Mouse (Mus musculus) embryo, embryonic 11 days (tissue): ENCODE measurements at regions not wholly inside any gene's neighbourhood (a gene's known extent, or its start where the extent isn't known, plus 50 kb on each side); places are given as distances from the start of the nearest gene placed in this dataset.

Experiments used
- DNase-seq: peaks from one replicate; pipeline ENCODE4 v3.0.0-alpha.2; 2015

- no peak for DNase-seq
Observed at GRCm38 (mm10) chr8:116215909-116216308, 288.9 kb upstream of the Dynlrb2 start.

GRCm38 (mm10) chr8:116215286-116215860, 289.4 kb upstream of the Dynlrb2 start:
- no peak for DNase-seq

DNA sequence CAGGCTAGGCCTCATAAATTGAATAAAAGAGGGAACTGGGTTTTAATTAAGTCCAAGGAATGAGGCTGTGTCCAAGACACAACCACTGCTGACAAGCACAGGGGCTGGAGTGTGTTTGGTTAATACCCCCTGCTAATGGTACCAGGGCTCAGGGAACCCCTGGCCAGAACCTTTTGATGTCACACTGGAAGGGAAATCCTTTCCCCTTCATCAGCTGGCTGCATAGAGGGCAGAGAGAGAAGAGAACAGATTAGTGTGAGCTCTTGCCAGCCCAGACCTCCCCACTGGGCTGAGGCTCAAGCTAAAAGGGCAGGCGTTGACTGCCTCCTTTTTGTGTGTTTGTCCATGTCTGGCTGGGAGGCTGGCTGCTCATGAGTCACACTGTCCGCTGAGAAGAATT, 301.1 kb upstream of the Dynlrb2 start:
- peak; percentile 8 for DNase-seq

GRCm38 (mm10) chr8:116200459-116200999, 304.2 kb upstream of the Dynlrb2 start:
- peak; percentile 16 for DNase-seq

- no peak for DNase-seq
Observed at GRCm38 (mm10) chr8:116196623-116197184, 308.1 kb upstream of the Dynlrb2 start.

GRCm38 (mm10) chr8:116192096-116192495, 312.7 kb upstream of the Dynlrb2 start:
- DNase-seq = no peak

DNA sequence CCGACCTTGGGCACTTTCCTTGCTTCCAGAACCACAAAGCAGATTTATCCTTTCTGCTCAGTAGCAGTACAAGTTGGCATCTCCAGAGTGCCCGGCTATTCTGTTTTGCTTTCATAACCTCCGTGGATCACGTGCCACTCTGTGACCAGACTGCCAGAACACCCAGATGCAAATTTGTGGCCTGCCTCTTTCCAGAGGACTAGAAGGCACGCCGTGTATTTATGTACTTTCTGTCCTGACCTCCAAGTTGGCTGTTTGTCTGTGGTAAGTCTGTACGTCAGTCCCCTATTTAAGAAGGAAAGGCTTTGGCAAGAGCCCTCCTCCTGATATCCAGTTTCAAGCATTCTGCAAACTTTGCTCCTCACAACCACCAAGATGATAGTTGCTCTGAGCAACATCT, 319.6 kb upstream of the Dynlrb2 start:
- DNase-seq = no peak

DNA sequence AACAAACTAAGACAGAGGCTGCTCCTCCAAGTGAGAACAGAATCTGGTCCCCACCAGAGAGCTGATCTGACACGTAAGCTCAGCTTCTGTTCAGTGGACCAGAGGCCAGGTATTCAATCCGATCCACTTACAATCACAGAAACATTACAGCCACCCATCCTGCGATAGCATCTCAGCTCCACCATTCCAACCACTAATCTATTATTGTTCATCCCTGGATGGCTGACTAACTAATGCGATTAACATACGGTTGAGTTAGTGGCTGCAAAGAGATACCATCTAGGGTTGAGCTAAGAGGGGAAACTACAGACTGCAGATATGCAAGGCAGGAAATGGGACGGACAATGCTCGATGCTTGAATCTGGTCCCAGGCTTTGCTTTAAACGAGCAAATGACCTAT, 320.5 kb upstream of the Dynlrb2 start:
- DNase-seq = no peak

GRCm38 (mm10) chr8:116177946-116178345, 326.8 kb upstream of the Dynlrb2 start:
- DNase-seq = no peak

- DNase-seq = peak; percentile 28
Observed at GRCm38 (mm10) chr8:116174891-116175290, 329.9 kb upstream of the Dynlrb2 start.

- DNase-seq = no peak
Observed at GRCm38 (mm10) chr8:116173961-116174360, 330.8 kb upstream of the Dynlrb2 start.

- no peak for DNase-seq
Observed at GRCm38 (mm10) chr8:116167874-116168273, 336.9 kb upstream of the Dynlrb2 start.

DNA sequence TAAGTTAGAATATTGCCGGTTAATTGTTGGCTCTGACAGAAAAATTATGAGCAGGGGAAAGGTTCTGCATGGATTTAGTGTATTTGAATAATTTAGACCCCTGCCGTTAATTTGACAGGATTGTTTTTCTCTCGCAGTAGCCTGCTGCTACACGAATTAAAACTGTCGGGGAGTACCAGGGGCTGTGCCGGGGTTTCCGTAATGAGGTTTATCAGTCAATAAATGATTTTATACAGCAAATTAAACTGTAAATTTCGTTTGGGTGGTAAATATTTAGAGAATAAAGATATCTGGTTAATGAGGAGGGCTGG, 339.8 kb upstream of the Dynlrb2 start:
- no peak for DNase-seq

- no peak for DNase-seq
Observed at GRCm38 (mm10) chr8:116164190-116164988, 340.4 kb upstream of the Dynlrb2 start.

DNA sequence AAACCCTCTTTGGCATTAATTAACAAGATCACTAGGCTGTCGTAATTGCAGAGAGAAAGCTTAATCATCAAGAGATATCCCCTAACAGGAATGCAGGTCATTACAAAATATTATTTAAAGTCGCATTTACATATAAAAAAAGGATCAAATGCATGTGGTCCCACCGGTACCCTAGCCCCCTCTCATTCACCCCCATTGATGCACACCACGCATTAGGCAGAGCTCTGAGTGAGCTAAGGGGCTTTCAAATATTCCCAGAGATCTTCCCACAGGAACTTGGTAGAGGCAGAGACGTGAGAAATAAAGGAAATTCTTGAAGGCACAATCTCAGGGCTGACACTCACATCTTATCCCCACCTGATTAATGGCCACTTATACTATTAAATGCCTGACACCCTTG, 343.8 kb upstream of the Dynlrb2 start:
- no peak for DNase-seq

DNA sequence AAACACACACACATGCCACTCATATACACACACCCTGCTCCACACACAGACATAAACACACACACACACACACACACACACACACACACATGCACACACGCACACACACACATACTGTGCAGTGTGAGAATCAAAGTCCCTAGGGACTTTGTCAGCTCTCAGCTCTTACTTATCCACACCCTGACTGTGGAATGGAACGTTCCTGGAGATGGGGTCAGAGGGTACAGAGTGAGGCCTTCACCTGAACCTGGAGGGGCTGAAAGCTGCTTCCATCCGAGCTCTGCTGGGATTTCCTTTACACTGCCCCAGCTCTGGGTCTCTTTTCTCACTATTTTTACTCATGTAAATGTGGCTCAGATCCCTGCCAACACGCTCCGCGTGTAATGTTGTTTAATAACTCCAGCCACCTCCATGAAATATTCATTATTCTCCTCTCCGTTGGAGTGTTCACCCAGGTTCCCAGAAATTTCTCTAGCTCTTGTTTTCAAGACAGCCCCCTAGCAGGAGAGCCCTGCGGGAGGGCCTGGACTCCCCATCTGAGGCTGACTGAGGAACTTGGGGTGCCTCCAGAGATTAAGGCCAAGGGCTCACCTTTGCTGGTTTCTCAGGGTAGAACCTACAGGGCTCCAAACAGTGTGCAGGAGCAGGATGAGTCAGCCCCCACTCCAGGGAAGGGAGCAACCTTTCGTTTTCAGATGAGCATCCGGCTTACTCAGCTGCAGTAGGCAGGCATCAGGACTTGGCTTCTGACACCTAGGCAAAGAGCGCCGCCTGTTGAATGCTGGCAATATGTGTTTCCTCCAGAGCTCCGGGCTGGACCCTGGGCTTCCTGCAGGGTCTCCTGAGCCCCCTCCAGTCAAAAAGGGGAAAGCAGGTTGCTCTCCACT, 360.8 kb upstream of the Dynlrb2 start:
- DNase-seq = peak; percentile 78

DNA sequence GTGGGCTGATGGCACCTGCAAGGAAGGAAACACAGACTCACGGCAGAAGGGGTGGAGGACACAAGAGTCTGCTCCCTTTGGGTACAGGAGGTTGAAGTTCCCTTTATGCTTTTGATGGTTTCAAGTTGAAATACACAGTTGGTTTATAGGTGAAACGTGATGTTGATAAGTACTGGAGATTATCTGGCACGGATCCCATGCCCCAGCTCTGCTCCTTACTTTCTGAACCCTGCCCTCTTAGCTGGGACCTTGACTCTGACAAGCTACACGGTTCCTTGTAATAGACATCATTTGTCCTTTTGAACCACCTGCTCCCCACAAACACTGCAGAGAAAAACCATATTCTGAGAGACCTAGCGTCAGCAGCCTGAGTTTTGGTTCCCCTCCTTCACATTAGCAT, 363.4 kb upstream of the Dynlrb2 start:
- no peak for DNase-seq

GRCm38 (mm10) chr8:116139934-116140333, 364.8 kb upstream of the Dynlrb2 start:
- no peak for DNase-seq

- no peak for DNase-seq
Observed at GRCm38 (mm10) chr8:116137765-116138164, 367.0 kb upstream of the Dynlrb2 start.

DNA sequence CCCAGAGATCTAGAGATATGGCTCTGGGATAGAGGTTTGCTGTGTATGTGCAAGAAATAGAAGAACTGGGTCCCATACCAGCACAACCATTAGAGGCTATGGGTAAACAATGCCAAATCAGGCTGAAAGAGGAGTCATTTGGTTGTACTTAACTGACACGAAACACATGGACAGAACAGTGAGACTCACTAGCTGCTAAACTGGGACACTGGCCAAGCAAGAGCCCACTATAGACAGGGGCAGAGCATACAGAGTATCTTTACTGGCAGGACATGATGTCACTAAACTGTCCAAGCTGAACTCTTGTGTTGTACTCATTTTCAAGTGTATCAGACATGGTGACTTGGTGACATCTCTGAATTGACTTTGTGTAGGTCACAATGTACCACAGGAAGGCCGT, 371.3 kb upstream of the Dynlrb2 start:
- no peak for DNase-seq

DNA sequence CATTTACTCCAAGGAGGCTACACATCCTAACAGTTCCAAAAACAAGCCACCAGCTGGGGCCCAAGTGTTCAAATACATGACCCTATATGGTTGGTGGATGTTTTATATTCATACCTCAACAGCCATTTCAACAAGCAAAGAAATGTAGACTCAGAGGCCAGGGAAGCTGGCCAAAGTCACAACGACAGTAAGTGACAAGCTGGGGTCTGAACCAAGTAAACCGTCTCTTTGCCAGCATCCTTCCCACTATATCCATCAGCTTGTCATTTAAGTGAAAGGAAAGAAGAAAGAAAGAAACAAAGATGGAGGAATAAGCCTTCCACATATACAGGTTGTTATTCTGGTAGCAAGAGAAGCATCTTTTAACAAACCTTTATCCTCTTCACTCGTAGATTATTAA, 371.7 kb upstream of the Dynlrb2 start:
- DNase-seq = no peak

DNA sequence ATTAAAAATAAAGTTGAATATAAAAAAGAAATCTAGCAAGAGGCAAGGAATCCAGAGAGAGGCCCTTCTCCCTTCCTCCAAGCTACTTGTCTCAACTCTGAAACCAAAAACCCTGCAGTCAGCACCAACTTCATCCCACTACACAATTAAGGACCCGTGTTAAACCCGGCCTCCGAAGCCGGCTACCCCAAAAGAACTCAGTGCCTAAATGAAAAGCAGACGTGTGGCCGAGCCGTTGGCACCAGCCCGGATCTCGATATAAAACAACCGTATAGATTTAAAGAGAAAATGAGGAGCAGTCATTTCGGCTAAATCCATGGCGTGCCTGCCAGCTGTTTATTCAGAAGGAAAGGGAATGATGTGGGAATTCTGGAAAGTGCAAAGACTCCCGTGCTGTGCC, 384.7 kb upstream of the Dynlrb2 start:
- DNase-seq = peak; percentile 27

GRCm38 (mm10) chr8:116117919-116118318, 386.9 kb upstream of the Dynlrb2 start:
- no peak for DNase-seq
